Mouse (Mus musculus) ES-E14 (cell line): ENCODE data around the gene Dusp1.

Experiments
- CHD2 ChIP-seq: IDR thresholded peaks from 2 replicates; pipeline ENCODE4 v1.6.1; 2014; ENCODE audit warnings: mild to moderate bottlenecking, low read depth, low read length, inconsistent platforms
- HCFC1 ChIP-seq: IDR thresholded peaks from 2 replicates; pipeline ENCODE4 v1.6.1; 2012; ENCODE audit warnings: low read length, inconsistent platforms, borderline replicate concordance; ENCODE audit not compliant: insufficient read depth
- MAFK ChIP-seq: IDR thresholded peaks from 2 replicates; pipeline ENCODE4 v1.6.1; 2014; ENCODE audit warnings: mild to moderate bottlenecking, low read depth, low read length, inconsistent platforms; ENCODE audit not compliant: insufficient read depth
- ZC3H11A ChIP-seq: IDR thresholded peaks from 2 replicates; pipeline ENCODE4 v1.6.1; 2012; ENCODE audit warnings: low read depth, mild to moderate bottlenecking, inconsistent platforms, low read length, borderline replicate concordance

GRCm38 (mm10) chr17:26594958-26595357 lies 33.0 kb upstream of the Dusp1 start:
- TF ChIP-seq MAFK: no peak
- TF ChIP-seq CHD2: no peak
- TF ChIP-seq ZC3H11A: no peak
- TF ChIP-seq HCFC1: no peak
